17 mouse cellular contexts compared by ENCODE assay signal in genomic region chr16:66900664-66901063, GRCm38 (mm10).
A peak's percentile ranks its signal among the peaks of the same experiment; 100 is the strongest.
DNase-seq lines count a peak whose midpoint lies in the region; ATAC-seq and TF ChIP-seq lines count a peak whose summit lies in the region.
"Had no signal": no experiment of that assay in that cellular context is flagged by ENCODE, and none has a peak within 500 bp of the region (broad histone marks: within the 10 kb centered on the region; RNA-seq: fewer than 3 reads in every experiment).

No protein-coding gene starts in this region.

- 49% methylated on average over 4 of the region's 4 CpGs for WGBS in midbrain, embryonic 14.5 days
- WGBS in liver, postnatal 0 days (ENCODE audit: insufficient replicate concordance): 82% methylated on average over 4 of the region's 4 CpGs

- DNase-seq in cerebellum, adult 9-11 months: peak; percentile 29
- DNase-seq in layer of hippocampus, adult 2 months (ENCODE audit: low spot score in 2 of 2): no peak
- DNase-seq in layer of hippocampus, adult 9-10 months (ENCODE audit: low spot score): no peak
- DNase-seq in embryo, embryonic 10.5 days (ENCODE audit: low spot score): peak; percentile 25
- peak; percentile 66 for DNase-seq in midbrain, embryonic 14.5 days
- DNase-seq in liver, postnatal 0 days: no peak
- DNase-seq in adrenal gland, postnatal 4 days (ENCODE audit: low spot score in 2 of 2): no peak
- DNase-seq: kidney, adult 8-10 months; kidney, postnatal 4 days; spleen, adult 18-20 months; thymus, postnatal 25 days had no signal

- ATAC-seq in cerebellum, adult (ENCODE audit: insufficient number of reproducible peaks, low FRiP score, low TSS enrichment): no peak
- peak; percentile 43; the same call in 1 of the 2 replicates for ATAC-seq in midbrain, embryonic 14.5 days (ENCODE audit: low FRiP score, low TSS enrichment)
- ATAC-seq in liver, postnatal 0 days: no peak
- ATAC-seq: Patski had no signal

- H3K4me3 ChIP-seq in layer of hippocampus, adult 2 months: no peak overlapping the region
- H3K4me3 ChIP-seq in midbrain, embryonic 14.5 days (replicated peaks; ENCODE audit: low read depth, low read length): no peak overlapping the region
- no peak overlapping the region for H3K4me3 ChIP-seq in liver, postnatal 0 days (ENCODE audit: low read depth, low read length)
- H3K4me3 ChIP-seq: limb, embryonic 12.5 days; liver, embryonic 15.5 days had no signal

- H3K4me2 ChIP-seq in midbrain, embryonic 14.5 days (ENCODE audit: low read length): no peak overlapping the region
- H3K4me2 ChIP-seq in liver, postnatal 0 days (ENCODE audit: low read depth, low read length): no peak overlapping the region
- H3K4me2 ChIP-seq: limb, embryonic 12.5 days; liver, embryonic 15.5 days had no signal

- no peaks in the 10 kb centered on the region for H3K27me3 ChIP-seq in midbrain, embryonic 14.5 days (ENCODE audit: control insufficient read depth, insufficient read depth, low read length)
- no peaks in the 10 kb centered on the region for H3K27me3 ChIP-seq in liver, postnatal 0 days (ENCODE audit: insufficient read depth, low read length)
- H3K27me3 ChIP-seq: limb, embryonic 12.5 days; liver, embryonic 15.5 days; Patski had no signal

- no peak for TF ChIP-seq CTCF in layer of hippocampus, adult 2 months (conservative IDR thresholded peaks at IDR 0.05)
- TF ChIP-seq CTCF in liver, postnatal 0 days (IDR thresholded peaks at IDR 0.05; ENCODE audit: low read depth): no peak

- H3K36me3 ChIP-seq in midbrain, embryonic 14.5 days (ENCODE audit: control insufficient read depth, insufficient read depth, low read length): no peaks in the 10 kb centered on the region
- no peaks in the 10 kb centered on the region for H3K36me3 ChIP-seq in liver, postnatal 0 days (replicated peaks; ENCODE audit: insufficient read depth, low read length)
- H3K36me3 ChIP-seq: limb, embryonic 12.5 days; liver, embryonic 15.5 days had no signal

- no peak for TF ChIP-seq EP300 in liver, postnatal 0 days (IDR thresholded peaks at IDR 0.05; ENCODE audit: low read depth)

- no peak overlapping the region for H3K9ac ChIP-seq in midbrain, embryonic 14.5 days (replicated peaks; ENCODE audit: low read length)
- no peak overlapping the region for H3K9ac ChIP-seq in liver, postnatal 0 days (replicated peaks)
- H3K9ac ChIP-seq: limb, embryonic 12.5 days; liver, embryonic 15.5 days had no signal

- H3K4me1 ChIP-seq in midbrain, embryonic 14.5 days (ENCODE audit: control insufficient read depth, insufficient read depth, low read length): no peaks in the 10 kb centered on the region
- no peaks in the 10 kb centered on the region for H3K4me1 ChIP-seq in liver, postnatal 0 days (ENCODE audit: insufficient read depth)
- H3K4me1 ChIP-seq: limb, embryonic 12.5 days; liver, embryonic 15.5 days had no signal

- H3K9me3 ChIP-seq in midbrain, embryonic 14.5 days (ENCODE audit: control insufficient read depth, low read length): no peaks in the 10 kb centered on the region
- H3K9me3 ChIP-seq in liver, postnatal 0 days (ENCODE audit: low read length): no peaks in the 10 kb centered on the region
- H3K9me3 ChIP-seq: limb, embryonic 12.5 days; liver, embryonic 15.5 days had no signal

- H3K27ac ChIP-seq in layer of hippocampus, adult 2 months: 0 out of 2 replicates have a peak overlapping the region, but pooled peaks have one; percentile 5
- no peak overlapping the region for H3K27ac ChIP-seq in midbrain, embryonic 14.5 days (replicated peaks; ENCODE audit: low read depth, low read length)
- H3K27ac ChIP-seq in liver, postnatal 0 days (ENCODE audit: low read depth): no peak overlapping the region
- H3K27ac ChIP-seq: limb, embryonic 12.5 days; liver, embryonic 15.5 days; macrophage; stomach, postnatal 0 days had no signal

Comparison
In these comparisons a context has a peak if more than half of its experiments do, and no peak if none do; other contexts are left out.
1. DNase-seq: peak in cerebellum, adult 9-11 months (single experiment), embryo, embryonic 10.5 days (single experiment) and midbrain, embryonic 14.5 days (single experiment); none in layer of hippocampus, adult 2 months (0 of 2), layer of hippocampus, adult 9-10 months (single experiment), liver, postnatal 0 days (single experiment) and adrenal gland, postnatal 4 days (0 of 2).